Mouse (Mus musculus) retina, postnatal 7 days (tissue): ENCODE data around the gene Olfr1463.

Experiments used
- DNase-seq: peaks from one replicate; pipeline ENCODE4 v3.0.0-alpha.2; 2012; ENCODE audit warnings: low read depth, low spot score

The Olfr1463 gene

DNA sequence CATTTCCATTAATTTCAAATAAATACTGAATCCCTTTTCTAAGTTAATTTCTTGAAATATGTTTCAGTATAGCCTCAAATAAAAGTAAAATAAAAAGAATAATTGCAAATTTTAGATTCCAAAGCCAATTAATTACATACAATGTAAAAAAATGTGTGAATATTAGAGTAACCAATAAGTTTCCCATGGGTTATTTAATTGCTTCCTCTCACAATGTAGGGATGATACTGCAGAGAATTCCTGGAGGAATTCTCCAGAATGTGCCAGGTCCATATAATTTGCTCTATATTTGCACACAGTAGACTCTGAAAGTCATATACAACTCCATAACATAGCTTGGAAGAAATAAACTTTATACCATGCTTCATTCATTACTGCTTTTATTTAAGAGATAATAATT lies at the start of gene Olfr1463:
Gene Olfr1463 (plus strand): TSS at position 301 of the 400 bp plus-strand sequence.
- no peak for DNase-seq

- DNase-seq = no peak
These were observed 45.7 kb upstream of the Olfr1463 start, which contains the start of gene Olfr1462 for GRCm38 (mm10) chr19:13185434-13185833. TSS of gene Olfr1462 (plus strand) at chr19:13185734.

DNA sequence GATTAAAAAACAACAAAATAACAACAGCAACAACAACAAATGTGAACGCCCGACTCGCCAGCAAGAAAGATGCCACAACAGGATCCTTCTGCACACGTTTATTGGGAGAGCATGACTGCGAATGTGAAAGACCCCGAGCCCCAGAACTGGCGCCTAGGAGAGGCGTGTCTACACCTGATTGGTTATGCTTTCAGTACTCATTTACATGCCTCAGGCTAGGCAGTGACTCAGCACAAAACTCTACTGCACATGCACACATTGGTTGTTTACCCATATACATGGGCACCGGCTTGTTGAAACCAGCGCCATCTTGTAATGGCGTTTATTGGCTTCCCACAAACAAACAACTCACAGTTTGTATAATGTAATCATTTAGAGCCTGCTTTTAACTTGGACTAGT lies 9.5 kb upstream of the Olfr1463 start:
- DNase-seq = no peak
